ENCODE assay signal across 27 mouse cellular contexts in the genomic region with DNA sequence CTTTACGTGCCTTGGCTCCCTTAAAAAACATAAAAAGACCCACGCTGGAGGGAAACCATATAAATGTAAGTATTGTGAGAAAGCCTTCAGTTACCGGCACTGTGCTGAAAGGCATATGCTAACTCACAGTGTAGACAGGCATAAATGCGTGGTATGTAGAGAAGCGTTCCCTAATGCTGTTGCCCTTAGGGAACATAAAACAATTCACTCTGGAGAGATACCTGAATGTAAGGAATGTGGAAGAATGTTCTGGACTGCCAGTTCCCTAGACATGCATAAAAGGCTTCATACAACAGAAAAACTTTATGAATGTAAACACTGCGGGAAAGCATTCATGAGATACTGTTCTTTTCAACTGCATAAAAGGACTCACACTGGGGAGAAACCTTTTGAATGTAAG. TPM values are rescaled to one million over a fixed set of nuclear protein-coding genes. Genes with fewer than 3 reads are reported as not detected.
DNase-seq lines count a peak whose midpoint lies in the region; ATAC-seq lines count a peak whose summit lies in the region.
"Had no signal": no experiment of that assay in that cellular context is flagged by ENCODE, and none has a peak within 500 bp of the region (broad histone marks: within the 10 kb centered on the region; RNA-seq: fewer than 3 reads in every experiment).

No protein-coding gene starts in this region.

- H3K27ac ChIP-seq in heart, embryonic 10.5 days: no peak overlapping the region
- no peak overlapping the region for H3K27ac ChIP-seq in midbrain, embryonic 11.5 days (ENCODE audit: low read depth, low read length)
- no peak overlapping the region for H3K27ac ChIP-seq in midbrain, embryonic 15.5 days
- no peak overlapping the region for H3K27ac ChIP-seq in limb, embryonic 10.5 days
- H3K27ac ChIP-seq: embryonic facial prominence, embryonic 13.5 days; gastrocnemius, adult 2 months; heart, embryonic 15.5 days; hindbrain, embryonic 10.5 days; hindbrain, embryonic 13.5 days had no signal

- no peak overlapping the region for H3K9ac ChIP-seq in midbrain, embryonic 11.5 days (ENCODE audit: low read length)
- no peak overlapping the region for H3K9ac ChIP-seq in midbrain, embryonic 15.5 days
- H3K9ac ChIP-seq: embryonic facial prominence, embryonic 13.5 days; forebrain, postnatal 0 days; heart, embryonic 12.5 days; heart, embryonic 15.5 days; hindbrain, embryonic 13.5 days had no signal

- ATAC-seq in midbrain, embryonic 11.5 days (ENCODE audit: low FRiP score): no peak
- ATAC-seq in midbrain, embryonic 15.5 days (replicated peaks): no peak
- ATAC-seq: CD4-positive, CD25-positive, alpha-beta regulatory T cell, adult 4 months; forebrain, embryonic 14.5 days; hindbrain, embryonic 16.5 days had no signal

- DNase-seq in heart, embryonic 10.5 days (ENCODE audit: low spot score): peak; percentile 45
- DNase-seq in heart, adult 18-20 months: no peak
- peak; percentile 4 for DNase-seq in midbrain, embryonic 11.5 days (ENCODE audit: low spot score, missing footprints)
- DNase-seq in ZHBTc4 (ENCODE audit: low read depth, low spot score): peak; percentile 37
- DNase-seq in limb, embryonic 10.5 days (ENCODE audit: low spot score): peak; percentile 0
- no peak for DNase-seq in left cerebral cortex, adult 9 months (ENCODE audit: low spot score in 2 of 2)
- DNase-seq in urinary bladder, adult 2 months (ENCODE audit: low spot score): no peak
- DNase-seq: adrenal gland, postnatal 10 days; adrenal gland, postnatal 36 days; cerebellum, adult 18-20 months; cerebellum, adult 9-11 months; cerebellum, postnatal 25 days; forebrain, postnatal 0 days; gastrocnemius, adult 2 months; gastrocnemius, postnatal 14 days; heart, postnatal 10 days; heart, postnatal 36 days had no signal

- 89% methylated on average over 6 of the region's 6 CpGs for WGBS in heart, embryonic 10.5 days
- WGBS in midbrain, embryonic 11.5 days: 94% methylated on average over 6 of the region's 6 CpGs
- WGBS in midbrain, embryonic 15.5 days: 87% methylated on average over 6 of the region's 6 CpGs
- WGBS in limb, embryonic 10.5 days: 94% methylated on average over 6 of the region's 6 CpGs

- H3K4me2 ChIP-seq in midbrain, embryonic 11.5 days: no peak overlapping the region
- no peak overlapping the region for H3K4me2 ChIP-seq in midbrain, embryonic 15.5 days
- H3K4me2 ChIP-seq: embryonic facial prominence, embryonic 13.5 days; heart, embryonic 12.5 days; heart, embryonic 15.5 days; hindbrain, embryonic 13.5 days had no signal

- no peaks in the 10 kb centered on the region for H3K4me1 ChIP-seq in heart, embryonic 10.5 days
- H3K4me1 ChIP-seq in midbrain, embryonic 11.5 days (ENCODE audit: control insufficient read depth, insufficient read depth, low read length): no peaks in the 10 kb centered on the region
- H3K4me1 ChIP-seq in midbrain, embryonic 15.5 days: no peaks in the 10 kb centered on the region
- H3K4me1 ChIP-seq in limb, embryonic 10.5 days: no peaks in the 10 kb centered on the region
- H3K4me1 ChIP-seq: embryonic facial prominence, embryonic 13.5 days; heart, embryonic 12.5 days; hindbrain, embryonic 10.5 days; hindbrain, embryonic 13.5 days had no signal

- no peaks in the 10 kb centered on the region for H3K27me3 ChIP-seq in heart, embryonic 10.5 days (ENCODE audit: insufficient read depth, poor library complexity, severe bottlenecking)
- no peaks in the 10 kb centered on the region for H3K27me3 ChIP-seq in midbrain, embryonic 11.5 days (ENCODE audit: control insufficient read depth, insufficient read depth, low read length)
- no peaks in the 10 kb centered on the region for H3K27me3 ChIP-seq in midbrain, embryonic 15.5 days (replicated peaks)
- H3K27me3 ChIP-seq in limb, embryonic 10.5 days (ENCODE audit: low read depth, poor library complexity, severe bottlenecking): no peaks in the 10 kb centered on the region
- H3K27me3 ChIP-seq: embryonic facial prominence, embryonic 13.5 days; heart, embryonic 12.5 days; heart, embryonic 15.5 days; hindbrain, embryonic 13.5 days had no signal

- no peaks in the 10 kb centered on the region for H3K9me3 ChIP-seq in heart, embryonic 10.5 days
- peaks cover 4% of the 10 kb centered on the region; the same call in 1 of the 2 replicates for H3K9me3 ChIP-seq in midbrain, embryonic 11.5 days (ENCODE audit: control insufficient read depth, low read length)
- no peaks in the 10 kb centered on the region for H3K9me3 ChIP-seq in midbrain, embryonic 15.5 days
- no peaks in the 10 kb centered on the region for H3K9me3 ChIP-seq in limb, embryonic 10.5 days (replicated peaks)
- H3K9me3 ChIP-seq: heart, embryonic 15.5 days had no signal

- no peak overlapping the region for H3K4me3 ChIP-seq in heart, embryonic 10.5 days
- H3K4me3 ChIP-seq in midbrain, embryonic 11.5 days (ENCODE audit: low read depth, low read length): no peak overlapping the region
- H3K4me3 ChIP-seq in midbrain, embryonic 15.5 days: no peak overlapping the region
- H3K4me3 ChIP-seq in limb, embryonic 10.5 days: no peak overlapping the region
- H3K4me3 ChIP-seq: embryonic facial prominence, embryonic 13.5 days; gastrocnemius, adult 2 months; heart, embryonic 12.5 days; heart, embryonic 15.5 days; hindbrain, embryonic 10.5 days; hindbrain, embryonic 13.5 days had no signal

- peaks cover 58% of the 10 kb centered on the region for H3K36me3 ChIP-seq in heart, embryonic 10.5 days
- H3K36me3 ChIP-seq in midbrain, embryonic 11.5 days (ENCODE audit: control insufficient read depth, insufficient read depth, low read length): peaks cover 29% of the 10 kb centered on the region
- H3K36me3 ChIP-seq in midbrain, embryonic 15.5 days (replicated peaks): peaks cover 52% of the 10 kb centered on the region
- H3K36me3 ChIP-seq in limb, embryonic 10.5 days: peaks cover 84% of the 10 kb centered on the region

RNA-seq across cellular contexts. Expression of gene Zfp961, which starts 17.3 kb away (rescaled TPM):
- polyA plus RNA-seq in heart, embryonic 10.5 days (2016; fragmentation: Nextera tagmentation; extraction: Ambion mirVana): 16.2 and 19.5 TPM in 2 replicates
- 1 to 10 TPM; 5.7 to 8.2 TPM for total RNA-seq in heart, adult 18-20 months (2021)
- polyA plus RNA-seq in midbrain, embryonic 11.5 days (2014; fragmentation: Nextera tagmentation; extraction: Ambion mirVana): 25.7 and 28.4 TPM in 2 replicates
- polyA plus RNA-seq in midbrain, embryonic 15.5 days (2015; fragmentation: Nextera tagmentation; extraction: Ambion mirVana): 16.3 and 17.4 TPM in 2 replicates
- polyA plus RNA-seq in limb, embryonic 10.5 days (2016; fragmentation: Nextera tagmentation; extraction: Ambion mirVana): 28.0 and 28.1 TPM in 2 replicates
- polyA plus RNA-seq in urinary bladder, adult 2 months (2012; rRNA removed): 18.9 and 21.7 TPM in 2 replicates

RNA-seq across cellular contexts. Expression of gene Cyp4f18, which starts 41.3 kb away (rescaled TPM):
- polyA plus RNA-seq in heart, embryonic 10.5 days (2016; fragmentation: Nextera tagmentation; extraction: Ambion mirVana): not detected in 2 replicates
- total RNA-seq in heart, adult 18-20 months (2021): 1 to 10 TPM in 1 of 2 experiments, under 1 TPM in 1; 0.69 to 2.7 TPM
- polyA plus RNA-seq in midbrain, embryonic 11.5 days (2014; fragmentation: Nextera tagmentation; extraction: Ambion mirVana): 0.22 and 0.41 TPM in 2 replicates
- 0.96 and 0.98 TPM in 2 replicates for polyA plus RNA-seq in midbrain, embryonic 15.5 days (2015; fragmentation: Nextera tagmentation; extraction: Ambion mirVana)
- polyA plus RNA-seq in limb, embryonic 10.5 days (2016; fragmentation: Nextera tagmentation; extraction: Ambion mirVana): 0.58 and 0.71 TPM in 2 replicates
- 3.6 TPM in 2 replicates for polyA plus RNA-seq in urinary bladder, adult 2 months (2012; rRNA removed)
- total RNA-seq: forebrain, postnatal 0 days had no signal
- polyA plus RNA-seq: C2C12 had no signal

RNA-seq across cellular contexts. Expression of gene Zfp617, which starts 59.7 kb away (rescaled TPM):
- 29.4 and 31.3 TPM in 2 replicates for polyA plus RNA-seq in heart, embryonic 10.5 days (2016; fragmentation: Nextera tagmentation; extraction: Ambion mirVana)
- total RNA-seq in heart, adult 18-20 months (2021): 10 to 100 TPM; 20.2 to 24.6 TPM
- polyA plus RNA-seq in midbrain, embryonic 11.5 days (2014; fragmentation: Nextera tagmentation; extraction: Ambion mirVana): 39.7 and 44.2 TPM in 2 replicates
- polyA plus RNA-seq in midbrain, embryonic 15.5 days (2015; fragmentation: Nextera tagmentation; extraction: Ambion mirVana): 36.0 TPM in 2 replicates
- polyA plus RNA-seq in limb, embryonic 10.5 days (2016; fragmentation: Nextera tagmentation; extraction: Ambion mirVana): 27.4 and 34.3 TPM in 2 replicates
- polyA plus RNA-seq in urinary bladder, adult 2 months (2012; rRNA removed): 17.0 and 20.5 TPM in 2 replicates

RNA-seq across cellular contexts. Expression of gene Zfp882, which starts 59.7 kb away (rescaled TPM):
- 2.5 and 3.6 TPM in 2 replicates for polyA plus RNA-seq in heart, embryonic 10.5 days (2016; fragmentation: Nextera tagmentation; extraction: Ambion mirVana)
- total RNA-seq in heart, adult 18-20 months (2021): 1 to 10 TPM; 3.4 to 3.6 TPM
- 7.2 and 9.2 TPM in 2 replicates for polyA plus RNA-seq in midbrain, embryonic 11.5 days (2014; fragmentation: Nextera tagmentation; extraction: Ambion mirVana)
- polyA plus RNA-seq in midbrain, embryonic 15.5 days (2015; fragmentation: Nextera tagmentation; extraction: Ambion mirVana): 21.1 and 21.8 TPM in 2 replicates
- 5.4 and 7.2 TPM in 2 replicates for polyA plus RNA-seq in limb, embryonic 10.5 days (2016; fragmentation: Nextera tagmentation; extraction: Ambion mirVana)
- 2.1 and 2.6 TPM in 2 replicates for polyA plus RNA-seq in urinary bladder, adult 2 months (2012; rRNA removed)

Comparison
In these comparisons a context has a peak if more than half of its experiments do, and no peak if none do; other contexts are left out.
1. DNase-seq: peak in heart, embryonic 10.5 days (single experiment), midbrain, embryonic 11.5 days (single experiment), ZHBTc4 (single experiment) and limb, embryonic 10.5 days (single experiment); none in heart, adult 18-20 months (0 of 2), left cerebral cortex, adult 9 months (0 of 2) and urinary bladder, adult 2 months (single experiment).